Mouse (Mus musculus) lung, postnatal 25 days (tissue): ENCODE data around the gene Gprasp1.
"Not testable (repeated sequence)": the region's sequence is repeated elsewhere in the genome, so short reads cannot be mapped to it uniquely, and the experiment has no call there.

Source experiments
- DNase-seq: peaks from one replicate; pipeline ENCODE4 v3.0.0; 2022; ENCODE audit warnings: low spot score

Gene Gprasp1

DNA sequence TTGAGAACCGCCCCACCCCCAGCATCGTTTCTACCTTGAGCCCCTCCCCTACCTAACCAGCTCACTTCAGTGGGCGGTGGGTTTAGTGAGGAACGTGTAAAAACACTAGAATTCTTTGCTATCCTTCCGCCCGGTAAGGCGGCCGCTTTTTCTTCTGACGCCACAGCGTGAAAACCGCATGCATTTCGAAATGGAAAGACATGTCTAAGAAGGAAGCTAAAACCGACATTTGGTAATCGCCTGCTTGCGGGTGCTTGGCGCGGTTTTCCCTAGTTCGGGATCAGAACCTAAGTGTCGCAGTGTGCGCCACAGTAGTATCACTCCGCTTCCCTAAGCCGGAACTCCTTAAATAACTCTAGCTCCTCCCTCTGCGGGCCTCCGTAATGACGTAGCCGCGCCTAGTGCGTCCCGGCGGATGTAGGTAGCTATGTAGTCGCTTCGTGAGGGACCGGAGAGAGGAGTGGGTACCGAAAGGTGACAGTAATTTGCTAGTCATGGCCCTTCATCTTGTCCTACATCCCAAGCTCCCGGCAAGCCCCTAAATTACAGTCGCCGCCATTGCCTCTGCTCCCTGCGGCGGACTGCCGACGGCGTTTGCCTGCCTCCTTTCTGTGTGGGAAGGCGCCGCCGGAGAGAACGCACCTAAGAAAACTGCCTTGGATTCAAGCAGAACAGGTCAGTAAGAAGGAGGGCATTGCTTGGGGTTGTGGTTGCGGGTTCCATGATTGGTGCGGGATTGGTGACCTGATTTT lies at the start of gene Gprasp1, which contains the start of gene Armcx5:
Gprasp1 (plus strand) TSS at position 430 of the 752 bp plus-strand sequence.
Armcx5 (plus strand) TSS at position 430 of the 752 bp plus-strand sequence.
- DNase-seq, result peak; percentile 90

DNA sequence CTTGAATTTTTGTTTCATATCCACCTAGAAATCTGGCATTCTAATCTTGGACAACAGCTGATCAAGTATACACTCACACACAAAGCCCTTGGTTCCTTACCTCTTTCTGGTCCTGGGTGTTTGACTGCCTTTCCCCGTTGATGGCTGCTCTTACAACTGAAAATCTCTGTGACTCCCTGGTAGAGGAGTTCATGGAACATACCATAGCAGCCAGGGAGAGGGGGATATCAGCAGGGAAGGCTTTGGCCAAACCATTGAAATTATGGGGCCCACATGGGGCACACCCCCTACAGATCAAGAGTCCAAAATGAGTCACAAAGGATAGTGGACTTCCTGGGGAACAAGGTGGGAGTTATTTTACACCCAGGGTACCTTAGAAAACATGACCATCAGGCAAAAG lies 48.9 kb upstream of the Gprasp1 start, which contains the start of gene Tcp11x2:
Tcp11x2 (minus strand) TSS at position 158 of the 400 bp plus-strand sequence.
- DNase-seq, result no peak

DNA sequence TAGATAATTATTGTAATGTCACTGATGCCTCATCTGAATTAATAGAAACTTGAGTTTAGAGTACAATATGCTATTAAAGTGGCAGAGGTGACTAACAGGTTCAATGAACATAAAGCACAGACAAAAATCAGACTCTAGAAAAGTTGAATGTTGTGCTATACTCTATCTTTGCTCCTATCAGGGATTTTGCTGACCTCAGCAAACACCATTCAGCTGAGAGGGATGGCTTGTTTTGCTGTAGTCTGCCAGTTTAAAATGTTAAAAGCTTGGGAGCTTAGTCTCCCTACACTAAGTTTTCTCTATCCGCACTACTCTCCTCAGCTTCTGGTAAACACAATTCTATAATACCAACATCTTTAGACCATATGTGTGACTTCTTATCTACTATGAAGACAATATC lies 39.4 kb upstream of the Gprasp1 start:
- DNase-seq, result no peak

- DNase-seq, result no peak
Observed at GRCm38 (mm10) chrX:135704349-135704748, 38.2 kb upstream of the Gprasp1 start.

DNA sequence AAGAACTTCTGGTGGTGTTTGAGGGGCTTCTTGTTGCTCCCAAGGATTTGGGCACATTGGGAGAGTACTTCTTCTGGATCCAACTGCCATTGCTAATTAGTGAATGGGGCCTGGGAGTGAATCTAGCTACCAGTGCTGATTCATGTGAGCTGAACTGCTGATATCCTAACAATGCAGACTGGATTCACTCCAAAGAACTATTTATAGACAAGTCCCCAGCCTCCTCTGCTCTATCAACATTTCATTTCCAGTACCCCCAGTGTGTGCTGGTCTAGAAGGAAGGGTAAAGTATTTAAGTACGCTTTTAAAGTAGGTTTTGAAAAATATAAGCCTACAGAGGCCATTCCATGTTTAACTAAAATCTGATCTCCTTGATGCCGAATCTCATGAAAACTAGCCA lies 29.7 kb upstream of the Gprasp1 start:
- DNase-seq, result no peak

- no peak for DNase-seq
Observed at GRCm38 (mm10) chrX:135725161-135725560, 17.4 kb upstream of the Gprasp1 start, which contains the start of gene Tmsb15a. Gene Tmsb15a (minus strand): TSS chrX:135725261.

DNA sequence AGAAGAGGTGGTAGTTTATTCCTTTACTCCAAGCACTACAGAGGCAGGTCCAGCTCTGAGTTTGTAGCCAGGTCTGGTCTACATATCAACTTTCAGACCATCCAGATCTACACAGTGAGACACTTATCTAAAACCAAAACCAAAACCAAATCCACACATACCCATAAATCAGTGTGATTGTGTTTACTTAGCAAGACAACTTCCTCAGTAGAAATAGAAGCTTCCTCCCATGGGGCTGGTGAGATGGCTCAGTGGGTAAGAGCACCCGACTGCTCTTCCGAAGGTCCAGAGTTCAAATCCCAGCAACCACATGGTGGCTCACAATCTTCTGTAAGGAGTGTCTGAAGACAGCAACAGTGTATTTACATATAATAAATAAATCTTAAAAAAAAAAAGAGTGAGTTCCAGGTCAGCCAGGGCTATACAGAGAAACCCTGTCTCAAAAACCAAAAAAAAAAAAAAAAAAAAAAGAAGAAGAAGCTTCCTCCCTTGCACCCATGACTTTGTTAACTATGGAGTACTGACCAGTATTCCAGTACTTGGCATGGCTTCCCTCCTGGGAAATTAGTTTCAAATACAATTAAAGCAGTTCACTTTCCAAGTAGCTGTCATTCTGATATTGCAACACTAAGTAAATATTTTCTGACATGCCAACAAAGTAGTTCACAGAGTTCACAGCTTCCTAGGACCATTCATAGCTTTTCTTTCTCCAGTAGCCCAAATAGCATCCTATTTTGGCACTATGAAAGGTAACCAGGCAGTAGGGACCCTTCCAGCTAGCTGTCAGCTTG lies 3.6 kb upstream of the Gprasp1 start:
- peak; percentile 3 for DNase-seq

GRCm38 (mm10) chrX:135743056-135743355 lies 473 bp downstream of the Gprasp1 start:
- no peak for DNase-seq

DNA sequence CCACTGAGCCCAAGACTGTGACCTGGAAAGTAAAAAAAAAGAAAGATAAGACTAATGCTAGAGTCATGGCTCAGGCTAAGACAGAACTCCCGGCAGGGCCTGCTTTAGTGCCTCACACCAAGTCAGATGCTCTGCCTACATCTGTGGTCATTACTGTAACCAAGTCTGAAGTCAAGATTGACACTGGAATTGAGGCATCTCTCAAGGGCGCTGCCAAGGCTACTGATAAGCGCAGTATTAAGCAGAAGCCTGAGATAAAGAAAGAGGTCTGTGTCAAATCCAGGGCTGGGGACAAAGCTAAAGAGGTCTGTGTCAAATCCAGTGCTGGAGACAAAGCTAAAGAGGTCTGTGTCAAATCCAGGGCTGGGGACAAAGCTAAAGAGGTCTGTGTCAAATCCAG lies 2.8 kb downstream of the Gprasp1 start:
- not testable (repeated sequence) for DNase-seq

- DNase-seq, result peak; percentile 63
Observed at GRCm38 (mm10) chrX:135752832-135753231, 10.3 kb downstream of the Gprasp1 start.

DNA sequence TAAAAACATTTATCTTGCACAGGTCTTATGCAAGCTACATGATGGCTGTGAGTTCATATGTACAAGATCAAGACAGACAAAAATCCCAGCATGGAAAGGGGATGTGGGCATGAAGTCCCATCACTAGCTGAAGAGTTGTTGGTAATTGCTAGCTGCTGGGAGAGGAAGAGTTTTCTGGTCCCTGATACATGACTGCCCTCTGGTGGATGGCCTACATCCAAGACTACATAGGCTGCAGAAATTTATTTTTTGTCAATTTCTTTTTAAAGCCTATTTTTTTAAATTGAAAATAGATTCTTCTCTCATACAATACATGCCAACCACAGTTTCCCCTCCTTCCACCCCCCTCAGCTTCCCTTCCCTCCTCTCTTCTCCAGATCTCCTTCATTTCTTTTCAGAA lies 19.2 kb downstream of the Gprasp1 start:
- peak; percentile 3 for DNase-seq

- no peak for DNase-seq
Observed at GRCm38 (mm10) chrX:135768043-135768548, 25.6 kb downstream of the Gprasp1 start.

DNA sequence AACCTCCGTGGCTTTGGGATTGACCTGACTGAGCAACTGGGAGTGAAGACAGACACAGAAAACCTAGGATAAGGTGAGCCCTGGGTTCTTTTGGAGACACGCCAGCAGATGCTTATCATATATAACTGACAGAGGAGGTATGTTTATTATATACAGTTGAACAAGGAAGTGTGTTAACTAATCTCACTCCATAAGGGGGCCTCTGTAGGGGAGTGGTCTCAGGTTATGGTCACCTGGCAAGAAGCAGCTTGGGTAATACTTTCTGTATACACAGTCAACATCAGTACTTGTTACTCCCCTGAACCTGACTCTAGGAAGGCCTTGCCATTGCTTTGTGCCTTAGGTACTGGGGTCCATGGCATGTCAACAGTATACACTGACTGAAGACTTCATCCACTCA lies 26.0 kb downstream of the Gprasp1 start:
- DNase-seq, result no peak

GRCm38 (mm10) chrX:135791536-135791935 lies 49.0 kb downstream of the Gprasp1 start:
- DNase-seq, result no peak

DNA sequence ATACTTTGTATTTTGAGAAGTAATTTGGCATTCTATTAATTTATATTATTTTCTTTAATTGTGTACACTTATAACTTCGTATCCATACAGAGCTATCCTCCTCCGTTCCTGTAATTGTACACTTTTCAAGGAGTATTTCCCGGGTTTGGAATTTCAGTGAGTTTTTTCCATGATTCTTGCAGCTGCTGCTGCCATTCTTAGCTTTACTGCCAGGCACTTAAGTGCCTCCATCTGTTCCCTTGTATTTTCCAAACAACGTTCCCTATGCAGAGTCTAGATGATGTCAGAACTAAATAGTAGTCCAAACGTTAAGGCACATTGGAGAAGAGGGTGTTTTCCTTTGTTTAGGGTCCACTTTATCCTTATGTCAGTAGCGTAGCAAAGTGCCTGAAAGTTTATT lies 49.8 kb downstream of the Gprasp1 start:
- no peak for DNase-seq

DNA sequence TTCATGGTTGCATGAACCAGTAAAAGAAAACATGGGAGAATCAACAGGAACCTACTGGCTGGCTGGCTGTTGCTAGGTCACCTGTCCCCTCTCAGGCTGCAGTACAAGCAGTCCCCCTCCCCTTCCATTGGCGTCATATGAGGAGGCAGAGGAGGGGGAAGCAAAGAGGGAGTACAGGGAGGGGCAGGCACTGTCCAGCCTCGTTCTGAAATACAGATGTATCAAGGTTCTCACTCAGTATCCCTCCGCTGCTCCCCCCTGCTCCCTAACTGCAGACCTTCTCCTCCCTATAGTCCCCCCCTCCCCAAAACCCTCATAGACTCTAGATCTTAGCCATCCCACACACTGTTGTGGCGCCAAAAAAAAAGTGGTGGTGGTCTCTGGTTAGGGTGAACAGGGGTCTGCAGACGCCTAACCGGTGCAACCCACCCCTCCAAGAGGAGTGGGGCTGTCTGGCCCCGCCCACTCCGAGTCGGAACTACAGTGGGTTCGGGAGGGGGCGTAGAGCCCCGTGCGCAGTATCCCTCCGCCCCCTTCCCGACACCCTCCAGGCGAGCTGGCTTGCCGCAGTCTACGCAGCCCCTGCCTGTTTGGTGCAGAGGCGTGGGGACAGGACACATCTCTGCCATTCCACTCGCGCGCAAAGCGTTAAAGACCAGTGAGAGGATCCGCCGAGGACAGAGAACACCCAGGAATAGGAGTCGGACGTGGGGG lies 53.2 kb downstream of the Gprasp1 start:
- DNase-seq, result peak; percentile 6

DNA sequence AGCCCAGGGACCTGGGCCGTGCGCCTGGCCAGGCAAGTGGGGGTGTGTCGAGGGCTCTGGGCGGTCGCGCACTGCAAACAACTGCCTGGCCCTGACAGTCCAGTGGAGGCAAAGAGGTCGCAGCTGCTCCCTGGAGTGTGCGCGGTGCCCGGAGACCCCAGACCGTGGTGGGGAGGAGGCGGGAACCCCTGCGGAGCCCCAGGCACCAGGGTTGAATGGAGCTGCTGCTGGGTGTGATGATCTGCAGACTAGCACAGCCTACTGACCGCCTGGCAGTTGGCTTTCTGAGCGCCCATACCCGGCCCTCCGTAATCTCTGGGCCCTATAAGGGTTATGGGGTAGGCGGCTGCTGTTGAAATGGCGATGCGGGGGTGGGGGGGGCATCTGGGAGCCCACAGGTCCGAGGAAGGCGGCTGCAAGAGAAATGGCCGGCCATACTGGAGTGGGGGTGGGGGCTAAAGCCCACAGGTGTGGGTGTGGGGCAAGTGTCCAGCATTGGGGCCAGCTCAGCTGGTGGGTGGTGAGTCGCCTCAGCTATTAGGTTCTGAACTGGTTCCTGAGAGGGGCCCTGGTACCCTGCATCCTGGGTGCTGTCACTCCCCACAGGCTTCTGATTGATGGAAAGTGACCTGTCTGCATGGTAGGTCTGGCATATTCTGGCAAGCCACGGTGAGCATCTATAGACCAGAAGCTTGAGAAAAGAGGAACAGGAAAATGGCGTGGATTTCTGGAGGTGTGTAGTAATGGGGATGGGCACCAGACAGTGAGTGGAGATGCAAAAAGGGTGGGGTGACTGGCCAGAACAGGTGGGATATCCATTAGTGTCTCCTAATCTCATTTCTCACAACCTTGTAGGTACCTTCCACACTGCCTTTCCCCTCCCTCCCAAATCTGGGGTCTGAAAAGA lies 54.0 kb downstream of the Gprasp1 start:
- not testable (repeated sequence) for DNase-seq

DNA sequence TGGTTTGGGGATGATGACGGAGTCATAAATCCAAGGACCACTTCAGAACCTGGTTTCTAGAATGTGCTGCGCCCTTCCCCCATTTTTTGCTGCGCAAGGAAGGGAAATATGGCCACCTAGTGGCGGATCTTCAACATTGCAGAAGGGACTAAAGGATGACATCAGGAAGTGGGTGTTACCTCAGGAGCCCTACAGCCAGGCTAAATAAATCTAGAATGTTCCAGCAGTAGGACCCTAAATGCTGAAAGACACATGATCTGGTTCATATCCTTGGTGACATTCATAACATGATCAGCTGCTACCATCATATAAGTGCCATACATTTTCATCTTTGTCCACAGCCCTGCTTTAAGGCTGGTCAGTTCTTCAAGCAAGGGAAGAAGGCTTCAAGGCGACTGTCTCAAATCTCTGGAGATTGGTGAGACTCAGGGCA lies 54.7 kb downstream of the Gprasp1 start, which contains the start of gene Bhlhb9:
Bhlhb9 (plus strand) TSS at position 383 of the 433 bp plus-strand sequence.
- peak; percentile 54 for DNase-seq

- no peak for DNase-seq
Observed at GRCm38 (mm10) chrX:135804149-135804548, 61.6 kb downstream of the Gprasp1 start.

DNA sequence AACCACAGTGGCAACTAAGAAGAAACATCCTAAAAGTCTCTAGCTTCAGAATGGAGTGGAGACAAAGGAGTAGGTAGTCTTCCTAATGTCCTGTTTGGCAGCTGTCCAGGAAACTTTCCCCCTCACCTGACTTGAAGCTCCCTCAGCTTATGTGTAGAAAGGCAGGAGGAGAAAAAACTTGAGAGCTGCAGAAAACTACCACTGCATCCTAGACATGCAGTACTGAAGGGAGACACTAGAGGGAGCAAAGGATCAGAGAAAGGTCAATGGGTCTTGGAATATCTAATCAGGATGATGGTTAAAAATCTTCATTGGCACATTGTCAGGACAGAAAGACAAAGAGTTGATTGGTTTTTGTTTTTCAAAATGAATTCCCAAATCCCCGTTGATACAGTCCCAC lies 63.2 kb downstream of the Gprasp1 start:
- DNase-seq, result peak; percentile 40

DNA sequence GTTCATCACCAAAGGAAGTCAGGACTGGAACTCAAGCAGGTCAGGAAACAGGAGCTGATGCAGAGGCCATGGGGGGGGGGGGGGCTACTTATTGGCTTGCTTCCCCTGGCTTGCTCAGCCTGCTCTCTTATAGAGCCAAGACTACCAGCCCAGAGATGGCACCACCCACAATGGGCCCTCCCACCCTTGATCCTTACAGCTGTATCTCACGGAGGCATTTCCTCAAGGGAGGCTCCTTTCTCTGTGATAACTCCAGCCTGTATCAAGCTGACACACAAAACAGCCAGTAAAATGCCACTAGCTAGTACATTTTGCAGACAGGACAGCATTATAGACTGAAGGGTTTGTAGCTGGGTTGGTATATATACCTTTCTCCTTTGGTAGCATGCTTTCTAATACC lies 93.4 kb downstream of the Gprasp1 start:
- not testable (repeated sequence) for DNase-seq
